Mouse (Mus musculus) CH12.LX (cell line): ENCODE results near the gene Prkcb.

Experiments used
- CTCF ChIP-seq, 2 experiments: IDR thresholded peaks in 1 of 2; conservative IDR thresholded peaks in 1 of 2; 2 replicates each; pipeline ENCODE4 v1.5.1; 2011 to 2012; ENCODE audit warnings: low read depth in 2 of 2, low read length in 2 of 2, improper control_type of control experiment in 1 of 2, inconsistent platforms in 1 of 2, mild to moderate bottlenecking in 1 of 2, moderate library complexity in 1 of 2
- JUND ChIP-seq: conservative IDR thresholded peaks from 2 replicates; pipeline ENCODE4 v1.6.1; 2011; ENCODE audit warnings: low read depth, low read length, improper control_type of control experiment
- RAD21 ChIP-seq: IDR thresholded peaks from 2 replicates; pipeline ENCODE4 v1.6.1; 2011; ENCODE audit warnings: low read depth, mild to moderate bottlenecking, low read length, improper control_type of control experiment, moderate library complexity

DNA sequence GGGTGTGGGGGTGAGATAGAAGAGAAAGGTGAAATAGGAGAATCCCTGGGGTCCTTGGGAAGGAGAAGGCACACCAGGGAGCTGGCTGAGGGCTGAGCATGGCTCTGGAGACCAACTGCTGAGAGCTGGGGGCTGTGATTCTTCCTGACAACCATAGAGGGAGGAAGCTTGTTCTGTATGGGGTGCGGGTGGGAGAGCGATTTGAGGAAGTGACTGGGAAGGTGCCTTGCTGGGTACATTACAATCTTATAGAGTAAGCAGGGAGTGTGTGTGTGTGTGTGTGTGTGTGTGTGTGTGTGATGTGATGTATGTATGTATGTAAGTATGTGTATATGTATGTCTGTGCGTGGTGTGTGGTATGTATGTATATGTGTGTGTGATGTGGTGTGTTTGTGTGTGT lies 58.9 kb downstream of the Prkcb start:
- TF ChIP-seq RAD21, result no peak
- no peak for TF ChIP-seq CTCF (conservative IDR thresholded peaks at IDR 0.05 in 1 of 2, IDR thresholded peaks at IDR 0.05 in 1 of 2; ENCODE audit: low read depth in 2 of 2, low read length in 2 of 2)
- TF ChIP-seq JUND, result no peak
